Mouse (Mus musculus) lung, adult 2 months (tissue): ENCODE results near the gene Itga2.

Source experiments
- CTCF ChIP-seq: fragments of 200-500 bp; IDR thresholded peaks from 2 replicates; pipeline ENCODE4 v1.5.1; 2011; ENCODE audit warnings: mild to moderate bottlenecking, low read length, control low read depth; ENCODE audit not compliant: insufficient read depth
- POLR2A ChIP-seq: fragments of 200-500 bp; IDR thresholded peaks from 2 replicates; pipeline ENCODE4 v1.6.1; 2011; ENCODE audit warnings: low read depth, mild to moderate bottlenecking, control low read depth, low read length, borderline replicate concordance; ENCODE audit errors: extremely low read depth

- TF ChIP-seq POLR2A (no peak), CTCF (no peak)
Observed at GRCm38 (mm10) chr13:114834580-114834979, 97.3 kb downstream of the Itga2 start.
